Mouse (Mus musculus) cerebellum, adult 9-11 months (tissue): ENCODE measurements around the gene Slc12a9.

Experiments used
- DNase-seq: peaks from one replicate; pipeline ENCODE4 v3.0.0; 2022

Slc12a9 gene

DNA sequence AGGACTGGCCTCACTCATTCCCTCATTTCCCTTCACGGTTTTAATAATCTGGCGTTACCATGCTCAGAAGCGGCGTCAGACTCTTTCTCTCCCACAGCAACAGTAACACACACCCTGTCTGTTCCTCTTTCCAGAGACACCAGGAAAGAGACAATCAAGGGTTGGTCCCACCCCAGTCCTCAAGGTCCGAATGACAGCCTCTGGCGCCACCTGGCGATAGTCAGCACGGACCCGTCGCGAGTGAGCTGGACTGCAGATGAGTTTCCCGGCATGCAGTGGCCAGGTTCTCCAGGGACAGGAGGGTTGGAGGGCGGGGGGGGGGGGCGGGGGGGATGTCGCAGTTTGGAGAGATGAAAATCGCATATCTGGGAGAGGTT lies 46.8 kb downstream of the Slc12a9 start:
- DNase-seq = peak; percentile 95

DNA sequence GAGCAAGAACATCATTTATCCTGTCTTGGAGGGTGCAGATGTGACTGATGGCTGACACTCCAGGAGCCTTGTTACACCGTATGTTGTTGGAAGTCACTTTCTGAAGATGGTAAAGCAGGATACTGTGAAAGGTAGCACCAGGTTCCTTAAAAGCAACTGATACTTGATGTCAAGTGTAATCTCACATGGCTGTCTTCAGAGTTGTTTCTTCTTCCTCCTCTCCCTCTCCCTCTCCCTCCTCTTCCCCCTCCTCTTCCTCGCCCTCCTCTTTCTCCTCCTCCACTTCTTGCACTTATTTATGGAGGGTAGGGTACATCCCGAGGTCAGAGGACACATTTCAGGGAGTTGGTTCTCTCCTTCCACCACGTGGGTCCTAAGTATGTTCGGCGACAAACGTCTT lies 47.4 kb downstream of the Slc12a9 start:
- peak; percentile 34 for DNase-seq

DNA sequence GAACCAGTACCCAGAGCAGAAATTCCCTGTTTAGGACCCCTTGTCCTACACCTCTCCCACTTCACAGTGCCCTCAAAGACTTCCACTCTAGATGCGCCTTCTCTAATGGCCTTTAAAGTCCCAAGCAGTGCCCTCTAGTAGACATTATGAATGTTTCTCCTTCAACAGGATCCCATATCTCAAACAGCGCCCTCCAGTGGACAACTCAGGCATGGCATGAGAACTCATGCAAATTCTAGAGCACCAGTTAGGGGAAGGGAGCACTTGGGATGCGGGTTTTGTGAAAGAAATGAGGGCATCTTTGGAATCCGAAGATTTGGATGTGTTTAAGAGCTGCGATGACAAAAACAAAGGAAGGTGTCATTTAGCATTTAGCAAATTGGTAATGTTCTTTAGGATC lies 48.4 kb downstream of the Slc12a9 start:
- DNase-seq = peak; percentile 52

DNA sequence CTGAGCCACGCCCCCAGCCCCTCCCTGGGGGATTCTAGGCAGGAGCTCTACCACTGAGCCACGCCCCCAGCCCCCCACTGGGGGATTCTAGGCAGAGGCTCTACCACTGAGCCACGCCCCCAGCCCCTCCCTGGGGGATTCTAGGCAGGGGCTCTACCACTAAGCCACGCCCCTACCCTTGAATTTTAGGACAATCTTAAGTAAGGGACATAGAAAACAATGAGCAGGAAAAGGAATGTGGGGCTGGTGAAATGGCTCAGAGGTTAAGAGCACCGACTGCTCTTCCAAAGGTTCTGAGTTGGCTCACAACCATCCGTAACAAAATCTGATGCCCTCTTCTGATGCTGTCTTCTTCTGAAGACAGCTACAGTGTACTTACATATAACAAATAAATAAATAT lies 49.0 kb downstream of the Slc12a9 start:
- DNase-seq = peak; percentile 33

DNA sequence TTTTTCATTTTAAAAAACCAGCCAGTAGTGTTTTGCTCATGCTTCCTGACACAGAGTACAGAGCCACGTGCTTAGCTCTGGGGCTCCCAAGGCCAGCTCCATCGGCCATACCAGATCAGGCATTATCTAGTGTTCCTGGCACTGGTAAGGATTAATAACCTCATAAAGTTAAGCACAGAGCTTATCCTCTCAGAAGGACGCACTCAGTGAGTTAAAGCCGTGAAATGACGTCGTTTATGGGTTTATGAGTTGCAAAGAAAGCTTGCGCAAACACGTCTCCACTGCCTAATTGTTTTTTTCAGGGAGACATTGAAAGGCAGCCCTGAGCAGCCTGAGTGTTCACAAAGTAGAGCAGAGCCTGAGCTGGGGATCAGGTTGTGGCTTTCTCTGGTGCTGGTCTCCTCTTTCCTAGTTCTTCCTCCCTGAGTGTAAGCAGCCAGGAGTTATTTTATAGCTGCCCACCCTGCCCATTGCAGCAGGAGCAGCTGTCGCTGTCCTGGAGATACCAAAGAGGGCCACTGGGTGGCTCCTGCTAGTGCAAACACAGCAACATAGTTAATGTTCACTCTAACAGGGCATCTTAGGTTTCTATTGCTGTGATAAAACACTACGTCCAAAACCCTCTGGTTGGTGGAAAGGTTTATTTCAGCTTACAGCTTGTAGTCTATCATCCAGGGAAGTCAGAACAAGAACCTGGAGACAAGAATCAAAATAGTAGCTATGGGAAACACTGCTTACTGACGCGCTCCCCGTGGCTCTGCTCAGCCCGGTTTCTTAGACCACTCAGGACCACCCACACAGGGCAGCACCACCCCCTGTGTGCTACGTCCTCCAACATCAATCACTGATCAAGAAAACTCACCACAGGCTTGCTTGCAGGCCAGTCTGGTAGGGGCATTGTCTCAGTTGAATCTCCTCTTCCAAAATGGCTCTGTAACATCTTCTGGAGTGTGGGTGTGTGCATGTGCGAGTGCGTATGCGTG lies 55.7 kb downstream of the Slc12a9 start:
- DNase-seq = peak; percentile 6

DNA sequence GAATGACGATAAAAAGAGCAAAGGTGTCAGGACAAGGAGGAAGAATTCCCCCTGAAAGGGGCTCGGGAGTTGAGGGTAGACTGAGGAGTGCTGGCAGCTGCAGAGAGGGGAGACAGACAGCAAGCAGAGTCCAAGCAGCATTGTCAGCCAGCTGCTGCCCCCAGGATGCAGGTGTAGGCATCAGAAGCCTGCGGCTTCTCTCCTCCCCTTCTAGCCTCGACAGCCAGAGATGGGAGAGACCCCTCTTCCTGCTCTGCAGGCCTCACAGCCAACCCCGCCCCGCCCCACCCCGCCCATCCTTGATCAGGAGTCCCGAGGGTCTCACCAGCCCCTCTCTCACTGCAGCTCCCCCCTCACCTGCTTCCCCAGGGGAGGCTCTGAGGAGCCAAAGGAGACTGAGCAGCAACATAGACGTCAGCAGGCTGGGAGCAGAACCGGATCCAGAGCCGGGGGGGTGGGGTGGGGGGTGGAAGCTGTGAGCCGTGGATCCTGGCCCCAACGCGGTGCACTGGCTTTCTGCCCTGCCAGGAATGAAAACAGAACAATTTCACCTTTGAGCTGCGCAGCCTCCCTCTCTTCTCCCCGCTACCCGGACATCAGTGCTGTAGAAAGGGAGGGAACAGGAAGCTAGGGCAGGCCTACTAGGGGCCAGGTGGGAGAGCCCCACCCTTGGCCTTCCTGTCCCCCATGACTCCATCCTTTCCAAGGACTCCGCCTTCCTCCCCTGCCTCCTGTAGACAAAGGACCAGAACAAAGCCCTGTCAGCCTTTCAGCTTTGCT lies 65.1 kb downstream of the Slc12a9 start:
- no peak for DNase-seq

DNA sequence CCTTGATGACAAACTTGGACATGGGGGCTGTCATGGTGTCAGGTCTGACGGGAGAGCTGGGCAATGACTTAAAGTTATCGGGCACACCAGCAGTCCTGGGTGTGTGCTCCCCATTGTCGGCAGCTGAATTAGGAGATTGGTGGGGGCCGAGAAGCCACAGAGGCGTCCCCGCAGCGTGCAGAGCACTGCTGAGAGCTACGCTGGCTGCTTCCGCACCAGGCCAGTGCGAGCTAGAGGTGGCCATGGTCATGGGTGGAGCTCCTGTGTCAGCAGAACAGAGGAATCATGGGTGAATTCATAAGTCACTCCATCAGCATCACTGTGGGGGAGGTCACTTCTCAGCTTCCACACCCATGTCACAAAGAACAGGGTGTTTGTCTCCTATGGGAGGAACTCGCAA lies 68.6 kb downstream of the Slc12a9 start:
- DNase-seq = no peak
